Mouse (Mus musculus): ENCODE data around the gene Dennd2c. TPM values are rescaled to one million over a fixed set of nuclear protein-coding genes. Genes with fewer than 3 reads are reported as not detected.

Dennd2c gene
- polyA plus RNA-seq (2012; rRNA removed), result 0.08 and 0.15 TPM in 2 replicates

DNA sequence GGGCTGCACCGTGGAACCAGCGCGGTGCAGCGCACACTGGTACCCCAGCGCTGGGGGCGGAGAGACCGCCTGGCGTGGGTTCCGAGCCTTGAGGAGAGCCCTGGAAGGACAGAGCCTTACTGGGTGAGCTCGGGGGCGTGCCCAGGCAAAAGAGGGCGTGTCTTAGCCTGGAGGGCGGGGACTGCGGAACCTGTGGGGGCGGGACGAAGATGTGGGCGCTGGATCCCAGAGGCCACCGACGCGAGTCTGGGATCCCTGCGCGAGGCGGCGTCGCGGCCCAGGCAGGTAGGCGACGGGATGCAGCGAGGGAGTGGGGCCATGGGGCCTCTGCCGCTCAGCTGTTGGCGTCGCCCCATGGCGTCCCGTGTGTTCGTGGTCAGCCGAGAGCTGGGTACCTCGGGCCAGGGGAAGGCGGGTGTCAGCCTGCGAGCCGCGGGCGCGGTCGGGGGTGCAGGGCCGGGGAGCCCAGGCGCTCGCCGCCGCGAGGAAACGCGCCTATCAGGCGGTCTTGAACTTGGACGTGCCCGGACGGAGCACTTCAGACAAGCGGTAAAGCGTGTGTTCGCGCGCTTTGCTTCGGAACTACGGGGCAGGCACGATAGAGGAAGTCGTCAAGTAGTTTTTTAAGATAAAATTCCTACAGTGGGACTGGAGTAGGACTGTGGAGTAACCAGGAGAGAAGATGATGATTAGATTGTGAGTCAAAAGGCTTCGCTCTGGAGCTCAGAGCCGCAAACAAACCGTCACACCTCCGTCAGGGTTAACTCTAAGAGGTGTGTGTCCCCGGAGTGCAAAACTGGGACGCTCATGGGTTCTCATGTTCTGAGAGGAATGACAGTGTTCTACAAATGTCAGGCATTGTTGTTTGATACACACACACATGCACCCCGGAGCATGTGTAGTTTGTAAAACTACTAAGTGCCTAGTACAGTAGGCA, at the start of gene Dennd2c:
Gene Dennd2c (plus strand): TSS at position 151 of the 937 bp plus-strand sequence.
- H3K27me3 ChIP-seq (ENCODE audit: control insufficient read depth, insufficient read depth, low read length), result no peaks in the 10 kb centered on the region
- H3K27ac ChIP-seq (ENCODE audit: insufficient read depth, low read depth, low read length), result no peak within 1 kb of the TSS
- under 1% methylated on average over 72 of the region's 72 CpGs for WGBS
- H3K4me1 ChIP-seq (ENCODE audit: control insufficient read depth, insufficient read depth, insufficient read length, low read length), result peaks cover 2% of the 10 kb centered on the region; the same call in 1 of the 2 replicates
- H3K4me3 ChIP-seq (ENCODE audit: low read depth, low read length), result peak within 1 kb of the TSS; percentile 87
- no peak for TF ChIP-seq CTCF (IDR thresholded peaks at IDR 0.05; ENCODE audit: extremely low read depth, insufficient read length, insufficient replicate concordance, low read depth, low read length)
- no peak for TF ChIP-seq POLR2A (IDR thresholded peaks at IDR 0.05; ENCODE audit: low read depth, low read length)
- H3K36me3 ChIP-seq (ENCODE audit: control insufficient read depth, insufficient read depth, low read length), result no peaks in the 10 kb centered on the region

DNA sequence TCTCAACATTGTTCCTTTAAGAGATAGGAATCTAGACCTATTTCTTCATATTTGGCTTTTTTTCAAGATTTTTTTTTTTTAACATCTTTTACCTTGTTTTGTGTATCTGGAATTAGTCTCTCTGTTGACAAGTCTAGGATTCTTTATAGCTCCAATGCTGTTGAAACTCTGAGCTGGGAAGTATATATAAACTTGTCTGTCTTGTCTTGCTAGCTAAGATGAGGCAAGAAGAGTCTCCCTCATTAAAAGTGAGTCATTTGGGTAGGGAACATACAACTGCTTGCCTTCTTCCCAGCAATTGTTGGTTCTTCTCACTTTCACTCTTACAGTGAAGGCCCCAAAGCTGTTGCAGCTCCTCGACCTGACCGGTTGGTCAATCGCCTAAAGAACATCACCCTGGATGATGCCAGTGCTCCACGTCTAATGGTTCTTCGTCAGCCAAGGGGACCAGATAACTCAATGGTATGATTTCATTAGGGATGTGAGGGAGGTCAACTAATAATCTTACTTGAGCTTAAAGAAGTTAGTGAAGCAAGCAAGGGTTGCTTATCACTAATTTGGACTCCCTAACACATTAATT, 46.3 kb upstream of the Dennd2c start:
- TF ChIP-seq CTCF (IDR thresholded peaks at IDR 0.05; ENCODE audit: extremely low read depth, insufficient read length, insufficient replicate concordance, low read depth, low read length), result no peak
- TF ChIP-seq POLR2A (IDR thresholded peaks at IDR 0.05; ENCODE audit: low read depth, low read length), result no peak
- no peaks in the 10 kb centered on the region; the same call in 1 of the 2 replicates for H3K4me1 ChIP-seq (ENCODE audit: control insufficient read depth, insufficient read depth, insufficient read length, low read length)
- no peaks in the 10 kb centered on the region for H3K27me3 ChIP-seq (ENCODE audit: control insufficient read depth, insufficient read depth, low read length)
- H3K27ac ChIP-seq (ENCODE audit: insufficient read depth, low read depth, low read length), result no peak overlapping the region
- H3K36me3 ChIP-seq (ENCODE audit: control insufficient read depth, insufficient read depth, low read length), result peaks cover 49% of the 10 kb centered on the region
- no peak overlapping the region for H3K4me3 ChIP-seq (ENCODE audit: low read depth, low read length)
- WGBS, result 84% methylated on average over 5 of the region's 5 CpGs

DNA sequence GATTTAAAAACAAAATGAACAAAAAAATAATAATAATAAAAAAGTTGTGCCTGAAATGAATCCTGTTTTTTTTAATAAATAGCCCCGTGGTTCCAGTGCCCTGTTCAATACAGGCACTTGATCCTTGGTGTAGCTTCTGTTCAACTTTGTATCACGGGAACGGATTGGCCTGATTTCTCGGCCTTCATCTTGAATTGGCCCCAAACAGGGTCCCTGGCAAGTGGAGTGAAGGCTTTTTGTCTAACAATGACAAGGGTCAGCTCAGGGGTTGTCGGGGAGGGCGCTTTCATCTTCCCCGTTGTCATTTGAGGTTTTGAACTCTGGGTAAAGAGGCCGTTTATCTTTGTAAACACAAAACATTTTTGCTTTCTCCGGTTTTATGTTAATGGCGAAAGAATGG, 44.7 kb upstream of the Dennd2c start:
- TF ChIP-seq POLR2A (IDR thresholded peaks at IDR 0.05; ENCODE audit: low read depth, low read length), result no peak
- TF ChIP-seq CTCF (IDR thresholded peaks at IDR 0.05; ENCODE audit: extremely low read depth, insufficient read length, insufficient replicate concordance, low read depth, low read length), result no peak
- Histone ChIP-seq H3K27me3 (ENCODE audit: control insufficient read depth, insufficient read depth, low read length) (no peaks in the 10 kb centered on the region), H3K36me3 (ENCODE audit: control insufficient read depth, insufficient read depth, low read length) (peaks cover 50% of the 10 kb centered on the region), H3K4me1 (ENCODE audit: control insufficient read depth, insufficient read depth, insufficient read length, low read length) (no peaks in the 10 kb centered on the region; the same call in 1 of the 2 replicates), H3K4me3 (ENCODE audit: low read depth, low read length) (peak overlapping the region; percentile 90), H3K27ac (ENCODE audit: insufficient read depth, low read depth, low read length) (0 out of 2 replicates have a peak overlapping the region, but pooled peaks have one; percentile 13)
- 5% methylated on average over 10 of the region's 10 CpGs for WGBS

DNA sequence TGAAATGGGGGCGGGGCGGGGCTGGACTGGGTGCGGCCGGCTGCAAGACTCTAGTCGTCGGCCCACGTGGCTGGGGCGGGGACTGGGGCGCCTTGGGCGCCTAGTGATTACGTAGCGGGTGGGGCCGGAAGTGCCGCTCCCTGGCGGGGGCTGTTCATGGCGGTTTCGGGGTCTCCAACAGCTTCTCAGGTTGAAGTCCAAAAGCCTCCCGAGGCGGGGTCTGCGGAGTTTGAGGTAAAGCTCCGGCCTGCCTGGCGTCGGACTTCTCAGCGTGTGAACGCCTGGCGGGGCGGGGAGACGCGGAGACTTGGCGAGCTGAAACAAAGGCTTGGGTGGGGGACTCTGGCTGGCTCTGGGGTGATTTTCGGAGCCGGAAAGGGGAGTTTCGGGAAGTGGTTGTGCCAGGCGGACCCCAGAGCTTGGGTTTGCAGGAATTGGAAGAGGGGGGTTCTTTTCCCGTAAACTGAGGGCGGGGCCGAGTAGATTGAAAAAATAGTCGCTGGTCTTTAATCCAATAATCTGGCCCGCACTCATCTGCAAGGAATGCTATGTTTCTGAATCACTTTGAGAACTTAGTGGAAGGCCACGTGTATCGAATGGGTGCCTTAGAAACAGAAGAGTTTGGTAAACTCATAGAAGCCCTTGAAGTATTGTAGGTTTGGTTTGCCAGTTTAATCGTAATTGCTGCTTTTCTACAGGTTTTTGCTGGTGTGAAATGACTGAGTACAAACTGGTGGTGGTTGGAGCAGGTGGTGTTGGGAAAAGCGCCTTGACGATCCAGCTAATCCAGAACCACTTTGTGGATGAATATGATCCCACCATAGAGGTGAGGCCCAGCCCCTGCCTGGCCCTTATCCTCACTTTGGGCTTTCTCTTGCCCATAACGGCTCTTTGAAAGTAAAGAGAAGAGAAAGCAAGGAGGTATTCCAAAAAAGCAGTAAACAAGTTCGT, 43.9 kb upstream of the Dennd2c start, which contains the start of gene Nras:
Gene Nras (plus strand): TSS at position 79 of the 951 bp plus-strand sequence.
- peak within 1 kb of the TSS; percentile 77 for H3K27ac ChIP-seq (ENCODE audit: insufficient read depth, low read depth, low read length)
- H3K4me3 ChIP-seq (ENCODE audit: low read depth, low read length), result peak within 1 kb of the TSS; percentile 90
- H3K4me1 ChIP-seq (ENCODE audit: control insufficient read depth, insufficient read depth, insufficient read length, low read length), result no peaks in the 10 kb centered on the region; the same call in 1 of the 2 replicates
- 0 out of 2 replicates have a peak, but pooled peaks have one; percentile 3 for TF ChIP-seq CTCF (IDR thresholded peaks at IDR 0.05; ENCODE audit: extremely low read depth, insufficient read length, insufficient replicate concordance, low read depth, low read length)
- peak; percentile 50; the same call in 1 of the 2 replicates for TF ChIP-seq POLR2A (IDR thresholded peaks at IDR 0.05; ENCODE audit: low read depth, low read length)
- 1% methylated on average over 46 of the region's 46 CpGs for WGBS
- peaks cover 54% of the 10 kb centered on the region for H3K36me3 ChIP-seq (ENCODE audit: control insufficient read depth, insufficient read depth, low read length)
- no peaks in the 10 kb centered on the region for H3K27me3 ChIP-seq (ENCODE audit: control insufficient read depth, insufficient read depth, low read length)

DNA sequence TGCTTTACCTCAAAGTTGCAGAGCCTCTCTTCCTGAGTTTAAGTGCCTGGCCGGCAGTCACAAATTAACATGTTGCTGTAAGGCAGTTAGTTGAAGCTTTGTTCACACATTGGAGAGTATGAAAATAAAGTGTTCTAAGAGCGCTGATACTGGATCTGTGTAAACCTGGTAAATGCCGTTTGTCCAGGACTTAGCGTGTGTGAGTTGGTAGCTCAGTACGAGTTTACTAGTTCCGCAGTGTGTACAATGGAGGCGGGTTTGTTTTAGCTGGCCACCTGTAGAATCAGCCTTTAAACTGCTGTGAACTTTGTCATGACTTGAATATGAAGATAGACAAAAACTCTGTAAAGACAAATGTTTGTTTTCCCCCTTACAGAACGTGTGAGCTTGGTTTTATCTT, 35.5 kb upstream of the Dennd2c start:
- H3K27ac ChIP-seq (ENCODE audit: insufficient read depth, low read depth, low read length), result no peak overlapping the region
- WGBS, result 82% methylated on average over 8 of the region's 8 CpGs
- H3K27me3 ChIP-seq (ENCODE audit: control insufficient read depth, insufficient read depth, low read length), result no peaks in the 10 kb centered on the region
- no peak overlapping the region for H3K4me3 ChIP-seq (ENCODE audit: low read depth, low read length)
- peaks cover 44% of the 10 kb centered on the region for H3K36me3 ChIP-seq (ENCODE audit: control insufficient read depth, insufficient read depth, low read length)
- TF ChIP-seq CTCF (IDR thresholded peaks at IDR 0.05; ENCODE audit: extremely low read depth, insufficient read length, insufficient replicate concordance, low read depth, low read length) (no peak), POLR2A (IDR thresholded peaks at IDR 0.05; ENCODE audit: low read depth, low read length) (no peak)
- H3K4me1 ChIP-seq (ENCODE audit: control insufficient read depth, insufficient read depth, insufficient read length, low read length), result no peaks in the 10 kb centered on the region

DNA sequence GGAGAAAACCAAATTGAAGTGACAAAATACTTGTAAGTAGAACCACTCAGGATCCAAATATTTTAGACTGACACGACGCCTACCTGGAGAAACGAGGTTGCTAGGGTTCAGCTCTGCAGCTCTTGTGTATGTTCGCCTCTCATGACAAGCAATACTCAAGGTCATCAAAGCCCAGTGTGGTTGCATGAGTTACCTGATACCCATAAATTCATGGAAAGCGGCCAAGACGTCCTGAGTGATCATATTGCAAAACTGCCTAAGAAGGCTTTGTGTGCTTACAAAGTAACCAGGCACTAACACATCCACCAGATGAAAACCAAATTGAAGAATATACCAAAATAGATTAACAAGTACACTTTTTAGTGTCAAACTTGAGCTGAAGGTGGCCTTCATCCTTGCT, 33.4 kb upstream of the Dennd2c start:
- 60% methylated on average over 6 of the region's 6 CpGs for WGBS
- no peak overlapping the region for H3K27ac ChIP-seq (ENCODE audit: insufficient read depth, low read depth, low read length)
- TF ChIP-seq CTCF (IDR thresholded peaks at IDR 0.05; ENCODE audit: extremely low read depth, insufficient read length, insufficient replicate concordance, low read depth, low read length) (no peak), POLR2A (IDR thresholded peaks at IDR 0.05; ENCODE audit: low read depth, low read length) (no peak)

More for the DNA sequence above, 33.4 kb upstream of the Dennd2c start:
- H3K27me3 ChIP-seq (ENCODE audit: control insufficient read depth, insufficient read depth, low read length), result no peaks in the 10 kb centered on the region
- no peak overlapping the region for H3K4me3 ChIP-seq (ENCODE audit: low read depth, low read length)
- no peaks in the 10 kb centered on the region for H3K4me1 ChIP-seq (ENCODE audit: control insufficient read depth, insufficient read depth, insufficient read length, low read length)
- H3K36me3 ChIP-seq (ENCODE audit: control insufficient read depth, insufficient read depth, low read length), result peaks cover 26% of the 10 kb centered on the region

Data from small intestine, adult 2 months (tissue).